Mouse (Mus musculus): Measurements from ENCODE around the gene Kars.
A peak's percentile ranks its signal among the peaks of the same experiment; 100 is the strongest.

Kars gene

DNA sequence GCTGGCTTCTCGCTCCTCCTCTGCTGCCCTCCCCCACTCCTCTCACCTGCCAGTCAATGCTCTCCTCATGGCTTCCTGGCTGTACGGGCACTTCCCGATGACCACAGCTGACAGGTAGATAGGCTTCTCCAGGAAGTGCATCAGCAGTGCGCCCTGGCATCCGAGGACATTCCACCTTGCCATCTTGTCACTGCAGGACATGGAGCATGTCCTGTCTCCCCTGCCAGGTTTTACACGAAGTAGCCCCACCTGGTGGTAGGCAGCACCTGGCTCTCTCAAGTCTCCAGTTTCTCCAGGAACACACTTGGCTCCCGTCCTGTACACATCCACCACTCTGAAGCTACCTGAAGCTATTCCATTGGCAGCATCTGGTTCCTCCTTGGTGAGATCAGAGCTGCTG, 29.0 kb downstream of the Kars start:
- no peak for ATAC-seq (ENCODE audit: low TSS enrichment)

DNA sequence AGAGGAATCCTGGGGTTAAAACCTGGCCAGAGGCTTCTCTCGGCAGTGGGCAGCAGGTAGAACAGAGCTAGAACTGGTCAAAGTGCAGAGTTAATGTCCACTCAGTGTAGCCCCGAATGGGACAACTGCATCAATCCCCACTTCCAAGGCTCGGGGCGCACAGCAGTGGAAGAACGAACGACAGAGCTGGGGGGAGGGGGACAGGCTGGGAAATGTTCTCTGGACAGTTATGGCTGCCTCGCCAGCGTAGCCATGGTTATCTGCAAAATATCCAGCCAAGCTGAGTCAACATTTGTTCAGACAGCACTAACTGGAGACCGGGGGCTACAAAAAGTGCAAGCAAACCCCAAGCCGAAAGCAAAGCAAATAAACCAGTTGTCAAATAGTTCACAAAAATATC, 33.0 kb downstream of the Kars start:
- no peak for ATAC-seq (ENCODE audit: low TSS enrichment)

GRCm38 (mm10) chr8:111976326-111976725, 34.8 kb downstream of the Kars start:
- no peak for ATAC-seq (ENCODE audit: low TSS enrichment)

DNA sequence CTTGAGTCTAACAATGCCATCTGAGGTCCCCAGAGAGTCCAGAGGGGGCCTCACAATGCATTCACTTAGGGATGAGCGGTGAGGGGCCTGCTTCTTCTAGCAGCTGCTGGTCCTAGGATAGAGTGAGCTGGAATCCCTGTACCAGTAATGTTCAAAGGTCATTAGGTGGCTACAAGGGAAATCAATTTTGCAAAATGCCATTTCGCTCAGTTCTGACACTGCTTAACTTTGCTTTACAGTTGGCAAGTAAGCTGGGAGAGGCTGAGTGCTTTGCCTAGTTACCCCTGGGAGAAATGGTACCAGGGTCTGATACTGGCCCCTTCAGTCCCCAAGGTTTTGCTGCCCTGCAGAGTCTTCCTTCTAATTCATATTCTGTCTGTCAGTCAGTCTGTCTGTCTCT, 35.4 kb downstream of the Kars start:
- no peak for ATAC-seq (ENCODE audit: low TSS enrichment)

- no peak for ATAC-seq (ENCODE audit: low TSS enrichment)
Measured at GRCm38 (mm10) chr8:111974138-111974537, 37.0 kb downstream of the Kars start.

DNA sequence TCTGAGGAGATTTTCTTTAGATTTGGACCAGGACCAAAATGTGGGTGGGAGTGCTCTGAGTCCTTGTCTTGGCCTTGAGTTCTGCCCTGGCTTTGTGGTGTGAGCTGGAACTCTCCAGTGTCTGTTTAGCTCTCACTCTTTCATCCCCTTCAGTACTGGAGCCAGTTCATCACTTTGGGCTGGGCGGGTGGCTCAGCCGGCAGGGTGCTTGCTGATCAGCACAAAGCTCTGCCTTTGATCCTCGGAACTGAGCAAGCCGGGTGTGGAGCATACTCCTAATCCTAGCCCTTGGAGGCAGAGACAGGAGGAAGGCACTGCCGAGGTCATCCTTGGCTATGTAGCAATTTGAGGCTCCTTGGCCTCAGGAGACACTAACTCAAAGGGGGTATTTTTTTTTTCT, 42.1 kb downstream of the Kars start:
- ATAC-seq (ENCODE audit: low TSS enrichment) = no peak

- no peak for ATAC-seq (ENCODE audit: low TSS enrichment)
Measured at GRCm38 (mm10) chr8:111968541-111968940, 42.6 kb downstream of the Kars start.

- no peak for ATAC-seq (ENCODE audit: low TSS enrichment)
Measured at GRCm38 (mm10) chr8:111967246-111967870, 43.8 kb downstream of the Kars start.

DNA sequence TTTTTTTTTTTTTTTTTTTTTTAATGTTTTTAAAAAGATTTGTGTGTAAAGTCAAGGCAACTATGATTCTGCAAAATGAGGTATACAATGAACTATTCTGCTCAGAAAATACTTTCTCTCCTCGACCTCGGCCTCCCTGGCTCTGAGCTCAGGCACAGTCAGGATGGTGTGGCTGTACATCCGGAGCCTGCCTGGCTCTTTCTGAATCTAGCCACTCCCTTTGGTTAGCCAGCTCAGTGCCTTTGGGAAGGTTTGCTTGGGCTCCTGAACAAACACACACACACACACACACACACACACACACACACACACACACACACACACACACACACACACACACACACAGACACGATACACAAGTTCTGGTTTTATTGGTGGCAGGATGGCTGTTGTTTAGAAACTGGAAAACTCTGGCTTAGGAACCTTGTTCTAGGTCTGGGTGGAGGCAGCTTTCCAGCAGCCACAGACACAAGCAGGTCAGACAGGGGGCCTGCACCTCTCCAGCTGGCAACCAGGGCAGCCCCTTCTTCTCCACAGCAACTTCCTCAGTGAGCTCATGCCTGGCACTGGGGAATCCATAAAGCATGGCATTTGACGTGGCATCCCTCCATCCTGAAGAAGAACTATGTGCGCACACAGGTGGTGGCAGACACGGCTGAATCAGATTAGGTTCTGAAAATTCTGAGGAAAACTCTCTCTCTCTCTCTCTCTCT, 46.1 kb downstream of the Kars start:
- no peak for ATAC-seq (ENCODE audit: low TSS enrichment)

DNA sequence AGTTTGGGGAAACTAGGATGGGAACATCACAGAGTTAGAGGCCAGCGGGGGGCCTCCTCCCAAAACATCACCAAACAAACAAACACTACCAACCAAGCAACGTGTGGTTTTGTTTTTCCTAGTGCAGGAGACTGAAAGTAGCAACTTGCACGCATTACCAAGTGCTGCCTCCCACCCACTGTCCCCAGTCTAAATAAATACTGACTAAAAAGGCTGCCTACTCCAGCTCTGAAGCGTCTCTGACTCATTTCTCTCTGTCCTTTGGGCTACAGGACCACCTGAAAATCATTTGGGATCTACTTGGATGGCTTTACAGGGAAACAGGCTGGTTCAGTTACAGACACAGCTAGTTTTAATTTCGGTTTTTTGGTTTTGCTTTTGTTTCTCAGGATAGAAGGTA, 46.8 kb downstream of the Kars start:
- peak; percentile 68 for ATAC-seq (ENCODE audit: low TSS enrichment)

GRCm38 (mm10) chr8:111963546-111963945, 47.6 kb downstream of the Kars start:
- no peak for ATAC-seq (ENCODE audit: low TSS enrichment)

GRCm38 (mm10) chr8:111963091-111963490, 48.0 kb downstream of the Kars start:
- ATAC-seq (ENCODE audit: low TSS enrichment) = no peak

- no peak for ATAC-seq (ENCODE audit: low TSS enrichment)
Measured at GRCm38 (mm10) chr8:111962589-111962988, 48.5 kb downstream of the Kars start.

DNA sequence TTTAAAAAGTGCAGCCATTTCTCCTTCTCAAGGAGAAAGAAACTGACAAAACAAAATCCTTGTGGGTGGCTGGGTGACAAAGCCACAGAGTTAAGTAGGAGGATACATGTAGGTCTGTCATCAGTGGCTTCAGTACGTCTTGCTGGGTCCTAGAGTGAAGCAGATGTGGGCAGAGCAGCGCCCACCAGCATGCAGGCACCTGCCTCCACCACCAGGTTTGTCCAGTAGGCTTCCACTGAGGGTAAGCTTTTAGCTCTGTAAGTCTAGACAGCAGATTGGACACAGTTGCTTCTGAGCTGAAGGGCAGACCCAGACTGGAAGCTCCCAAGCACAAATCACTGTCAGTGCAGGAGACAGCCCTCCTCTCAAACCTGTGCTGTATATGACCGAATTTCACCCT, 49.8 kb downstream of the Kars start:
- ATAC-seq (ENCODE audit: low TSS enrichment) = no peak

- ATAC-seq (ENCODE audit: low TSS enrichment) = 0 out of 2 replicates have a peak, but pooled peaks have one; percentile 14
Measured at GRCm38 (mm10) chr8:111960591-111961321, 50.4 kb downstream of the Kars start.

- ATAC-seq (ENCODE audit: low TSS enrichment) = no peak
Measured at GRCm38 (mm10) chr8:111957231-111957630, 53.9 kb downstream of the Kars start.

DNA sequence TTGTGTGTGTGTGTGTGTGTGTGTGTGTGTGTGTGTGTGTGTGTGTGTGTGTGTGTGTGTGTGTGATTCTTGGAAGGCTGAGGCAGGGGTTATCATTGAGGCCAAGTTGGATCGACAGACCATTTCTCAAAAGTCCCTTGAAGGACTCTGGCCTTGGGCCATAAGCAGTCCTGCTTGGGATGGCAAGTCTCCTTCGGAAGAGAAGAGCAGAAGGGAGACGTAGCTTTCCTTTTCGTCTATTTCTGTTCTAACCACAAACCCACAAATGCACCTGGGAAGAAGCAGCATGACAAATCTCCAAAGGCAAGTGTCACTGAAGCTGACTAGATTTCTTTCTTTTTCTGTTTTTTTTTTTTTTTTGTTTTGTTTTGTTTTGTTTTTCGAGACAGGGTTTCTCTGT, 55.2 kb downstream of the Kars start:
- no peak for ATAC-seq (ENCODE audit: low TSS enrichment)

GRCm38 (mm10) chr8:111954844-111955594, 56.1 kb downstream of the Kars start:
- ATAC-seq (ENCODE audit: low TSS enrichment) = no peak

GRCm38 (mm10) chr8:111951936-111952335, 59.2 kb downstream of the Kars start:
- ATAC-seq (ENCODE audit: low TSS enrichment) = no peak

GRCm38 (mm10) chr8:111951317-111951716, 59.8 kb downstream of the Kars start:
- peak; percentile 95 for ATAC-seq (ENCODE audit: low TSS enrichment)

DNA sequence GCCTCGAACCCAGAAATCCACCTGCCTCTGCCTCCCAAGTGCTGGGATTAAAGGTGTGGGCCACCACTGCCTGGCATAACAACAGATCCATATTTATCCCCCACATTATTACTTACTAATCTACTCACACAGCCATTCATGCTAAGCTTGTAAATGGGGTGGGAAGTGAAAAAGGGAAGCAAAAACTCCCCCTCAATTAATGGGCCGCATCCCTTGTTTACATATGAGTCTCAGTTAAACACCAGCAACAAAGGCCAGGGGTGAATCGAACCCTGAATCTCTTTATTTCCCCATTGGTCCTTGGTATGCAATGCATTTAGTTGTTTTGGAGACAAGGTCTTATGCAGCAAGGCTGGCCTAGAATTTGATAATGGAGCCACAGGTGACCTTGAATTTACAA, 60.3 kb downstream of the Kars start:
- ATAC-seq (ENCODE audit: low TSS enrichment) = no peak

- ATAC-seq (ENCODE audit: low TSS enrichment) = no peak
Measured at GRCm38 (mm10) chr8:111947954-111948353, 63.2 kb downstream of the Kars start.
